Mouse (Mus musculus) testis, adult 2 months (tissue): Measurements from ENCODE around the gene Sdad1. TPM values are rescaled to one million over a fixed set of nuclear protein-coding genes. Genes with fewer than 3 reads are reported as not detected.
A peak's percentile ranks its signal among the peaks of the same experiment; 100 is the strongest.

Experiments
- H3K27ac ChIP-seq: fragments of 200-500 bp; 2 replicates; pipeline ENCODE4 v1.5.1; 2012; ENCODE audit warnings: low read depth, low read length; ENCODE audit not compliant: control insufficient read depth, insufficient read depth
- H3K27me3 ChIP-seq: fragments of 200-500 bp; 2 replicates; pipeline ENCODE4 v1.6.1; 2012; ENCODE audit warnings: mild to moderate bottlenecking, low read length, moderate library complexity; ENCODE audit not compliant: control insufficient read depth, insufficient read depth
- H3K36me3 ChIP-seq: fragments of 200-500 bp; 2 replicates; pipeline ENCODE4 v1.6.1; 2012; ENCODE audit warnings: mild to moderate bottlenecking, low read length; ENCODE audit not compliant: control insufficient read depth, insufficient read depth
- H3K4me1 ChIP-seq: fragments of 200-500 bp; 2 replicates; pipeline ENCODE4 v1.6.1; 2012; ENCODE audit warnings: low read length; ENCODE audit not compliant: control insufficient read depth, insufficient read depth
- H3K4me3 ChIP-seq: fragments of 200-500 bp; 2 replicates; pipeline ENCODE4 v1.5.1; 2012; ENCODE audit warnings: low read depth, mild to moderate bottlenecking, low read length, moderate library complexity, mixed read lengths; ENCODE audit not compliant: control insufficient read depth
- CTCF ChIP-seq: fragments of 200-500 bp; IDR thresholded peaks from 2 replicates; pipeline ENCODE4 v1.5.1; 2012; ENCODE audit warnings: low read depth, mild to moderate bottlenecking, inconsistent platforms, low read length, moderate library complexity; ENCODE audit not compliant: control insufficient read depth, insufficient read depth, insufficient replicate concordance
- POLR2A ChIP-seq: fragments of 200-500 bp; IDR thresholded peaks from 2 replicates; pipeline ENCODE4 v1.6.1; 2012; ENCODE audit warnings: low read depth, mild to moderate bottlenecking, inconsistent platforms, low read length, moderate library complexity; ENCODE audit not compliant: control insufficient read depth
- polyA plus RNA-seq: library from polyadenylated mRNA; depleted of rRNA; stranded (reverse); fragments of >200 nt; gene quantifications from 2 replicates; pipeline ENCODE4 v1.2.3, GENCODE M21; 2012

The Sdad1 gene
- polyA plus RNA-seq, 1 experiment, result 44.7 TPM

DNA sequence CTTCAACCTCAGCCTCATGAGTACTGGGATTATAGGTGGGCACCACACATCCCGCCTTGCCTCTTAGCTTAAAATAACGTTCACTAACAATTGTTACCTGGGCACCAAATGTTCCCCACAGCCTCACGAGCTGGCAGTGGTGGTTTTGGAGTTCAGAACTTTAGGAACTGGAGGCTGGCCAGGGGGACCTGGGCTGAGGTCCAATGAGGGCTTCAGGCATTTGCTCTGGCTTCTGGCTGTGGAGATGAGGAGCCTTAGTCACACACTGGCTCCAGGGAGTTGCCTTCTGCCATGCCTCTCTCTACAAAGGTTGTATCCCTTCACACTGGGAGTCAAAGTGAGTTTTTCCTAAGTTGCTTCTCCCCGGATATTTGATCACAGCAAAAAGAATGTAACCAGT is 27.7 kb downstream of the Sdad1 start:
- H3K27me3 ChIP-seq, result no peaks in the 10 kb centered on the region
- TF ChIP-seq POLR2A (no peak), CTCF (no peak)
- peaks cover 1% of the 10 kb centered on the region for H3K36me3 ChIP-seq
- no peak overlapping the region for H3K27ac ChIP-seq
- no peak overlapping the region for H3K4me3 ChIP-seq
- H3K4me1 ChIP-seq, result peaks cover 4% of the 10 kb centered on the region

DNA sequence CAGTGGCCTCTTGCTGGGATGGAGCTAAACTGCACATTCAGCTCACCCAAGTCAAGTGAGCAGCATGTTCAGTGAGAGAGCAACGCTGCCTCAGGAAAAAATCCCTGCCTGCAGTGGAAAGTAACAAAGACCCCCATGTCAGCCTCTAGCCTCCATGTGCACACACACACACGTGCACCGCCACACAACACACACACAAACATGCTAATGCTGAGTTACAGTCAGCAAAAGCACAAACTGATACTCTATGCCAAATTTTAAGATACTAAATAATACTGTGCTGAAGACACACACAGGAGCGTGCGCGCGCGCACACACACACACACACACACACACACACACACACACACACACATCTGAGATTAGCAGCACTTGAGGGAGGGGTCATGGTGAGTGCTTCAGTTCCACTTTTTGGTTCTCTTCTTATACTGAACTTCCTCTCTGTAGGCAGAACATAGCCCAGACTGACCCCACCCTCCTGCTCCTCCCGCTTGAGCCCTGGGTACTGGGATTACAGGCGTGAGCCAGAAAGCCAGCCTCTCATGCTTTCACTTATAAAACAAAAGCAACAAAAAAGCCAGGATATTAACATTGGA is 31.2 kb downstream of the Sdad1 start:
- peaks cover 10% of the 10 kb centered on the region for H3K4me1 ChIP-seq
- H3K27ac ChIP-seq, result no peak overlapping the region
- H3K36me3 ChIP-seq, result no peaks in the 10 kb centered on the region
- no peaks in the 10 kb centered on the region for H3K27me3 ChIP-seq
- no peak for TF ChIP-seq CTCF
- TF ChIP-seq POLR2A, result no peak
- H3K4me3 ChIP-seq, result no peak overlapping the region

DNA sequence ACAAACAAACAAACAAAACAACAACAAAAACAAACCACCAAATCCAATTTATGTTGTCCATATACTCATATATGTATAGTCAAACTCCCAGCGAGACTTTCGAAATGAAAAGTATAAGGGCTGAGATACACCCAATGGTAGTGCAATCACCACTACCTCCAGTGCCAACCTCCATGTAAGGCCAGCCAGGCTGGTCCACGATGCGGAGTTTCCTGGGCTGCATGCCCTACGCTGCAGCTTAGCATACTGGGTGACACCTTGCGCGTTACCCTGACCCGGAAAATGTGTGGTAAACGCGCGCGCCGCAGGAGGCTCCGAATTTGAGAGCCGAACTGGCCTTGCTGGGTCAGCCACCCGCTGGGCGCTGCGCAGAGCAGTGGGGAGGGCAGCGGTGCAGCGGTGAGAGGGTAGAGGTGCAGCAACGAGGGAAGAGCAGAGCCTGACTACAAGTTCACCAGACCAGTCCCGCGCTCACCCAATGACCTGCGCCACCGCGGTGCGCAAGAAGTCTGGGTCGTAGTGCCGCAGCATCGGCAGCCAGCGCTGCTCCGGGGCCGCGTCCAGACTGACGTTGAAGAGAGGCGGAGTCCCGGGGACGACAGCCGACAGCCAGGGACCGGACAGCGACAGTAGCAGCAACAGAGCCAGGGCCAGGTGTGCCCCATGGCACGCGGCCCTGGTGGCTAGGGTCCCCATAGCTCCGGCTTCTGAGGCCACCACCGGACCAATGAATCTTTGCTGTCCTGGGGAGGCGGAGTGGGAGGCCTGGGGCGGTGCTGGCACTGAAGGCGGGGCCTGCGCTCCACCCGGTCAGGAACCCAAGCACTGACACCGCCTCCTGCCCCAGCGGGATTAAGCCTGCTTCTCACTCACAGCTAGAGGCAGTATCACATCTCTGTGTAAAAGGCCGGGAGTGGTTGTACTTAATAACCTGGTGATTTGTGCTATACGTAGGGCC is 32.6 kb downstream of the Sdad1 start, which contains the start of gene Naaa:
TSS of gene Naaa (minus strand) at position 734 of the 958 bp plus-strand sequence.
- no peaks in the 10 kb centered on the region for H3K36me3 ChIP-seq
- peaks cover 10% of the 10 kb centered on the region for H3K4me1 ChIP-seq
- H3K27ac ChIP-seq, result no peak within 1 kb of the TSS
- no peaks in the 10 kb centered on the region for H3K27me3 ChIP-seq
- no peak for TF ChIP-seq POLR2A
- peak; percentile 2; the same call in 1 of the 2 replicates for TF ChIP-seq CTCF
- H3K4me3 ChIP-seq, result peak within 1 kb of the TSS; percentile 79

DNA sequence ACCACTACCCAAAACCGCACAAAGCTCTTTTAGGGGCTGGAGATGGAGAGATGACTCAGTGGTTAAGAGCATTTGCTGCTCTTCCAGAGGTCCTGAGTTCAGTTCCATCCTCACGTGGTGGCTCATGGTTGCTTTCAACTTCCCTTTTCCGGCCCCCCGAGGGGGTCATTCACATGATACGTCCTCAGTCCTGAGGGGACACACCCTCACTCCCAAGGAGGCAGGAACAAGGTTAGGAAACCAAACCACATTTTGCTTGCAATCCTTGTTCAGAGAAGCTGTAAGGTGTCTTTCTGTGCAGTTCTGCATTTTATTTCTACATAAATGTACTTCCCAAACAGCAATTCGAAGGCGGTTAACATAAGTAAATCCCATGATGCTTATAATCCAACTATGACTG is 39.8 kb downstream of the Sdad1 start:
- no peak overlapping the region for H3K4me3 ChIP-seq
- no peak overlapping the region for H3K27ac ChIP-seq
- no peaks in the 10 kb centered on the region for H3K4me1 ChIP-seq
- no peak for TF ChIP-seq POLR2A
- no peak for TF ChIP-seq CTCF
- H3K36me3 ChIP-seq, result no peaks in the 10 kb centered on the region
- H3K27me3 ChIP-seq, result no peaks in the 10 kb centered on the region

DNA sequence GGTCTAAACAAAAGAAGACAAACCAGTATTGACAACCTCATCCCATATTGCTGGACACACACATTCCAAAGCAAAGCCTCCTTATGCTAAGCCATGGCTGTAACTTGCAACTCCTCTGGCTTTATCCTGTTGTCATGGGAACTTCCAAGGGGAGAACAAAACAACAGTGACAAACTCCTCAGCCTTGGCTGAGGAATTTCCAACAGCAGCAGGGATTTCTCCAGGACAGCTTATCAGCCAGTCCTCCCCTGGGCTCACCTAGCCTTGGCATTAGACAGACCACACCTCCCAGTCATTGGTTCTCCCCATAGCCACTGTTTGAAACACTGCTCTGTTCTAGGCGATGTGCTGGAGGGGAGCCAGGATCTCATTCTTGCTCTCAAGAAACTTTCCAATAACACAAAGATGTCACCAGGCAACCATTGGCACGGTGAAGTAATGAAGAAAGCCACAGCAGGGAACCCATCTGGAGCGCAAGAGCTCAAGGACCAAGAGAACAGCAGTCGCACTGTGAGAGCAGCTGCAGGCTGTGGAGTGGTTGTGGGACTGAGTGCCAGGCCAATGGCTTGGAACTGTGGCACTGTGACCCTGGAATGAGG is 46.4 kb downstream of the Sdad1 start:
- no peak overlapping the region for H3K4me3 ChIP-seq
- no peaks in the 10 kb centered on the region for H3K4me1 ChIP-seq
- no peak overlapping the region for H3K27ac ChIP-seq
- H3K27me3 ChIP-seq, result no peaks in the 10 kb centered on the region
- H3K36me3 ChIP-seq, result no peaks in the 10 kb centered on the region
- TF ChIP-seq POLR2A (no peak), CTCF (no peak)

DNA sequence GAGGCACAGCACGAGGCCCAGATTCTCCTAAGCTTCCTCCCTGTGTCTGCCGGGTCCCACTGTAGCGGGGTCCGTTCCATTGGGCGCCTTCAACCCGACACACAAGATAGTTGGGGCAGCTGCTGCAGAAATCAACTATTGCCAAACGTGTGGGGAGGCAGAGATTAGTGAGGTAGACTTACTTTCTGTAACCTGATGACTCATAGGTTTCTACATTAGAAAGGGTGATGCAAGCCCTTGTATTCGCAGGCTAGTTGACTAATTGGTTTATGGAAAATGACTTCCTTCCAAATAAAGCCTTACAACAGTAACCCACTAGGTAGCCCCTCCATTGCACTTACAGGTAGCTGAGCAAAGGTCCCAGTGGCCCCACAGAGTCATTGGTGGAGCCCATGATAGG is 47.6 kb downstream of the Sdad1 start:
- Histone ChIP-seq H3K36me3 (no peaks in the 10 kb centered on the region), H3K4me3 (no peak overlapping the region), H3K4me1 (no peaks in the 10 kb centered on the region), H3K27me3 (no peaks in the 10 kb centered on the region), H3K27ac (no peak overlapping the region)
- TF ChIP-seq CTCF (no peak), POLR2A (no peak)

DNA sequence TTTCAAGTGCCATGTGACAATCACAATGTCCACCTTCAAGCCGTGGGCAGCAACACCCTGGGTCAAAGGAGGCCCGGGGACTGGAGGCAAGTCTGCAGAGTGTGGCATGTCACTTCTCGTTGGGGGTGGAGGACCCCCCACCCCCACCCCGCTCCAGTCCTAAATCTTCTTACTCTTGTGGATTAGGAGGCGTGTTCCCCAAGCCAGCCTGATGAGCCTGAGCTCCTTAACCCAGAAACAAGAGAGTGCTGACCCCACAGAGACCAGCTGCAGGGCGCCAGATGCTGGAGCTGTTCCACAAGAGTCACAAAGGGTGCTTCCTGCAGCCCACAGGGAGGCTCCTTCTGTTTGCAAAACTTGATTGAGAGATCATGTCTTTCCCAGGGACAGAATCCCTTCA is 54.1 kb downstream of the Sdad1 start, which contains the start of gene Ppef2:
TSS of gene Ppef2 (minus strand) at position 61 of the 400 bp plus-strand sequence.
- H3K27me3 ChIP-seq, result no peaks in the 10 kb centered on the region
- TF ChIP-seq POLR2A (no peak), CTCF (no peak)
- H3K27ac ChIP-seq, result no peak within 1 kb of the TSS

More for the DNA sequence above, 54.1 kb downstream of the Sdad1 start, which contains the start of gene Ppef2:
- Histone ChIP-seq H3K36me3 (no peaks in the 10 kb centered on the region), H3K4me3 (no peak within 1 kb of the TSS), H3K4me1 (no peaks in the 10 kb centered on the region)
